Comparison of ENCODE assay signal across 10 mouse cellular contexts in genomic region chr8:111403391-111403790, GRCm38 (mm10). TPM values are rescaled to one million over a fixed set of nuclear protein-coding genes. Genes with fewer than 3 reads are reported as not detected.
DNase-seq lines count a peak whose midpoint lies in the region; ATAC-seq lines count a peak whose summit lies in the region.
"Had no signal": no experiment of that assay in that cellular context is flagged by ENCODE, and none has a peak within 500 bp of the region (broad histone marks: within the 10 kb centered on the region; RNA-seq: fewer than 3 reads in every experiment).

No protein-coding gene starts in this region.

- no peaks in the 10 kb centered on the region for H3K27me3 ChIP-seq in hindbrain, embryonic 16.5 days (replicated peaks; ENCODE audit: control insufficient read depth, insufficient read depth, low read length)

- no peaks in the 10 kb centered on the region for H3K4me1 ChIP-seq in hindbrain, embryonic 16.5 days (ENCODE audit: control insufficient read depth, insufficient read depth, low read depth, low read length)

- H3K9ac ChIP-seq in hindbrain, embryonic 16.5 days (ENCODE audit: low read depth, low read length): no peak overlapping the region

- WGBS in hindbrain, embryonic 16.5 days: 54% methylated on average over 4 of the region's 4 CpGs

- ATAC-seq in hindbrain, embryonic 16.5 days: no peak
- no peak for ATAC-seq in monocyte, adult 5-6 weeks (replicated peaks; ENCODE audit: insufficient number of reproducible peaks, low FRiP score, low TSS enrichment, poor library complexity, severe bottlenecking)

- H3K9me3 ChIP-seq in hindbrain, embryonic 16.5 days (ENCODE audit: control insufficient read depth, low read length): no peaks in the 10 kb centered on the region

- no peak overlapping the region for H3K4me3 ChIP-seq in hindbrain, embryonic 16.5 days (ENCODE audit: low read length)

- no peaks in the 10 kb centered on the region for H3K36me3 ChIP-seq in hindbrain, embryonic 16.5 days (ENCODE audit: control insufficient read depth, insufficient read depth, low read length)

- no peak overlapping the region for H3K27ac ChIP-seq in hindbrain, embryonic 16.5 days (ENCODE audit: low read depth, low read length)

- peak; percentile 23 for DNase-seq in heart, postnatal 4 days
- DNase-seq in heart, adult 9 months (ENCODE audit: low spot score in 2 of 2): no peak
- DNase-seq in 416B (ENCODE audit: low read depth) (peak; percentile 57), ES-CJ7 (ENCODE audit: low read depth, low spot score) (peak; percentile 79)
- DNase-seq in kidney, postnatal 25 days: peak; percentile 31 to 44
- DNase-seq in right cerebral cortex, postnatal 36 days (ENCODE audit: low spot score in 2 of 2): no peak
- DNase-seq: layer of hippocampus, adult 9-11 months; spleen, adult 18-20 months had no signal

- no peak overlapping the region for H3K4me2 ChIP-seq in hindbrain, embryonic 16.5 days (ENCODE audit: low read length)

RNA-seq across cellular contexts. Expression of gene Fa2h, which starts 9.8 kb away (rescaled TPM):
- under 1 TPM; 0.17 to 0.52 TPM for total RNA-seq in heart, postnatal 4 days (2021)
- polyA plus RNA-seq in hindbrain, embryonic 16.5 days (2015; fragmentation: Nextera tagmentation; extraction: Ambion mirVana): 0.85 and 1.5 TPM in 2 replicates
- not detected in 3 replicates for total RNA-seq in monocyte, adult 5-6 weeks (2017)

Comparison
In these comparisons a context has a peak if more than half of its experiments do, and no peak if none do; other contexts are left out.
1. DNase-seq: peak in heart, postnatal 4 days (single experiment), 416B (single experiment), ES-CJ7 (single experiment) and kidney, postnatal 25 days (2 of 2); none in heart, adult 9 months (0 of 2) and right cerebral cortex, postnatal 36 days (0 of 2).